Mouse (Mus musculus) forebrain, embryonic 16.5 days (tissue): ENCODE measurements at regions not wholly inside any gene's neighbourhood (a gene's known extent, or its start where the extent isn't known, plus 50 kb on each side); places are given as distances from the start of the nearest gene placed in this dataset.
A peak's percentile ranks its signal among the peaks of the same experiment; 100 is the strongest.
"Not testable (repeated sequence)": the region's sequence is repeated elsewhere in the genome, so short reads cannot be mapped to it uniquely, and the experiment has no call there.

ENCODE experiments used
- ATAC-seq: fragments of 200-750 bp; cut with Nextera tagmentation; 2 replicates; pipeline ENCODE4 v1.8.0; 2017; ENCODE audit warnings: mild to moderate bottlenecking, moderate library complexity
- H3K27ac ChIP-seq: fragments of 300-500 bp; sonication (generic); 2 replicates; pipeline ENCODE4 v1.5.1; 2014; ENCODE audit warnings: low read length, control low read depth
- H3K27me3 ChIP-seq: fragments of 300-500 bp; sonication (generic); replicated peaks from 2 replicates; pipeline ENCODE4 v1.6.1; 2014; ENCODE audit warnings: low read length; ENCODE audit not compliant: control insufficient read depth, insufficient read depth
- H3K36me3 ChIP-seq: fragments of 300-500 bp; sonication (generic); 2 replicates; pipeline ENCODE4 v1.6.1; 2014; ENCODE audit not compliant: control insufficient read depth, insufficient read depth
- H3K4me1 ChIP-seq: fragments of 300-500 bp; sonication (generic); replicated peaks from 2 replicates; pipeline ENCODE4 v1.6.1; 2014; ENCODE audit warnings: low read length; ENCODE audit not compliant: control insufficient read depth, insufficient read depth
- H3K4me2 ChIP-seq: fragments of 300-500 bp; sonication (generic); 2 replicates; pipeline ENCODE4 v1.6.1; 2014; ENCODE audit warnings: mild to moderate bottlenecking, low read length, control low read depth
- H3K4me3 ChIP-seq: fragments of 300-500 bp; sonication (generic); replicated peaks from 2 replicates; pipeline ENCODE4 v1.5.1; 2014; ENCODE audit warnings: mild to moderate bottlenecking, low read length, control low read depth
- H3K9ac ChIP-seq: fragments of 300-500 bp; sonication (generic); replicated peaks from 2 replicates; pipeline ENCODE4 v1.6.1; 2014; ENCODE audit warnings: low read depth, low read length, control low read depth
- H3K9me3 ChIP-seq: fragments of 300-500 bp; sonication (generic); 2 replicates; pipeline ENCODE4 v1.6.1; 2016; ENCODE audit warnings: low read length; ENCODE audit not compliant: control insufficient read depth
- WGBS: fragments of 180-500 bp; shearing (Covaris S2); extraction: QIAGEN DNeasy Blood & Tissue Kit; methylation state at CpG from one replicate; pipeline ENCODE4 v1.1.7; 2014; 5-methylcytosine and 5-hydroxymethylcytosine counted together

DNA sequence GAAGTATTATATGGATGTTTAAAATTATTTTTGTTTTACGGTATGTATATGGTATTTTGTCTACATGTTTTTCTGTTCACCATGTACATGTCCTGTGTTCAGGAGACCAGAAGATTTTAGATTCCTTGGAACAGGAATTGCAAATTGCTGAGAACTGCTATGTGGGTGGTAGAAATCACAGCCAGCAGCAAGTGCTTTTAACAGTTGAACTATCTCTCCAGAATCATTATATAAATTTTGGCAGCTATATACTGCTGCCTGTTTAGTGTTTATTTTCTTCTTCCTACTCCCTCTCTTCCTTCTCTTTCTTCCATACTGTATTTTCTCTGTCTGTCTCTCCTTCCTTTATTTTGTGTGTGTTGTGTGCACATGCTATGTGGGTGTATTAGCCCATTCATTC lies 834.3 kb downstream of the Crisp4 start:
- not testable (repeated sequence) for H3K4me3 ChIP-seq, H3K27ac ChIP-seq, H3K4me2 ChIP-seq, H3K27me3 ChIP-seq, H3K4me1 ChIP-seq, H3K36me3 ChIP-seq, ATAC-seq, H3K9ac ChIP-seq, H3K9me3 ChIP-seq
- 96% methylated on average over 1 of the region's 1 CpGs for WGBS

DNA sequence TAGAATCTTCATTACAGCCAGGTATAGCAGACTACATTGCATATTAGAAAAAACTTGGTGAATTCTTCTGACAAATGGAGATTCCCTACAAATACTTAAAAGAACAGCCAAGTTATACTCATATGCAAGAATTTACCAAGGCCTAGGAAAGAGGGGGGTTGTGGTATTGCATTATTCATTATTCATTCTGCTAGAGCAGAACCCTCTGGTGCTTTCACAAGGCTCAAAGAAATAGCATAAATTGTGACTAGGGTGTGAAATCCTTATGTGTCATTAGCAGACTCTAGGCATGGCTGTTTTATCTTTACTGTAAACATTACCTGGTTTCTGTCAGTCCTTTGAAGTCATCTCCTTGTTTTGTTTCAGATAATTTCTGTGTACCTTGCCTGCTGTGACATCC lies 835.8 kb downstream of the Crisp4 start:
- ATAC-seq = 0 out of 2 replicates have a peak, but pooled peaks have one; percentile 45
- not testable (repeated sequence) for H3K4me1 ChIP-seq, H3K4me2 ChIP-seq, H3K27me3 ChIP-seq, H3K27ac ChIP-seq, H3K9me3 ChIP-seq, H3K9ac ChIP-seq, H3K4me3 ChIP-seq, H3K36me3 ChIP-seq
